Mouse (Mus musculus) adrenal gland, adult 18-20 months (tissue): ENCODE measurements at regions not wholly inside any gene's neighbourhood (a gene's known extent, or its start where the extent isn't known, plus 50 kb on each side); places are given as distances from the start of the nearest gene placed in this dataset.

Source experiments
- DNase-seq, 2 experiments: peaks; one replicate each; pipeline ENCODE4 v3.0.0; 2021 to 2022; ENCODE audit warnings: low spot score in 2 of 2

DNA sequence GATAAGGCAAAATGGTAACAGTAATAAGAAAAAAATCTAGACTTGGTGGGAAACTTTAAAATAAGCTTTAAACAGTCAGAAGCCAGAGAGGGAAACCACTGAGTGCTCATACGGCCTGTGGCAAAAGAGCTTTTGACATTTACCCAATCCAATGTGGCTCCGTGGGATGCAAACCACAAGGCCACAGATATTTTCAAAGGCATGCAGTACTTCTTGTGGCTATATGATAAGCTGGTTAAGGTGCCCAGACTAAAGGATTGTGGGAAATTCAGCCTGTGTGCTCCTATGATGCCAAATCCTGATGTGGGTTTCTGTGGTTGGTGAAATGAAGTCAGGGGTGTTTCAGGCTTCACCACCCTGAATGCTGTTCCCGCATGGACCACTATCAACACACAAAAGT is 355.8 kb downstream of the Sorl1 start:
- no peak for DNase-seq

GRCm38 (mm10) chr9:41766533-41766920 is 357.6 kb downstream of the Sorl1 start:
- DNase-seq, result peak; percentile 3 to 24

DNA sequence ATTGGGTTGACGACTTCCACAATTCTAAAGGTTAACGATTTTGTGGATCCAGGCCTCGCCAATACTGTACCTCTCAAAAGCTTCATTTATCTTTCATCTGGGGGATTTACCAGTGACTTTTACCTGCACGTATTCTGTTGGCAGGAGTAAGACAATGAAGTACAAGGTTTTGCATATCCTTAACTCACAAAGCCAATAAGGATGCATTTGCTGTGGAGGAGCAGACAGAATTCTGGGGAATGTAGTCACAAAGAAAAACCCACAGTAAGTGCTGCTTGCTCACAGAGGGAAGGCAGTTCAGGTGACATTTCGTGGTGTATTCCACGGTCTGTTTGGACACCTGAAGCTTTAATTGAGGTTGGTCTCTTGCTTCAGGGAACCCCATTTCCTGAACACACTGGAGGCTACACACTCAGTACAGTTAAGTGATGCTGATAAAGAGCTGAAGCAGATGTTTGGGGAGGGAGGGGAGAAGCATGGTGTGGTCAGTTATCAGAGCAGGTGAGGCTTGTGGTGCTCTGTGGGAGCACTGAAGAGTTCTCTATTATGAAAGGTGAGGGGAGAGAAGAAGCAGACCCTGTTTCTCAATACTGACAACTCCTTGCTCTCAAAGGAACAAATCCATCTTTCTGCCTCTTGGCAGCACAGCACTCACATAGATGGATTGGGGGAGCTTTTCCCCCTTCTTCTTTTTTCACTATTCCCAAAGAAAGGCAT is 358.1 kb downstream of the Sorl1 start:
- DNase-seq, result no peak

DNA sequence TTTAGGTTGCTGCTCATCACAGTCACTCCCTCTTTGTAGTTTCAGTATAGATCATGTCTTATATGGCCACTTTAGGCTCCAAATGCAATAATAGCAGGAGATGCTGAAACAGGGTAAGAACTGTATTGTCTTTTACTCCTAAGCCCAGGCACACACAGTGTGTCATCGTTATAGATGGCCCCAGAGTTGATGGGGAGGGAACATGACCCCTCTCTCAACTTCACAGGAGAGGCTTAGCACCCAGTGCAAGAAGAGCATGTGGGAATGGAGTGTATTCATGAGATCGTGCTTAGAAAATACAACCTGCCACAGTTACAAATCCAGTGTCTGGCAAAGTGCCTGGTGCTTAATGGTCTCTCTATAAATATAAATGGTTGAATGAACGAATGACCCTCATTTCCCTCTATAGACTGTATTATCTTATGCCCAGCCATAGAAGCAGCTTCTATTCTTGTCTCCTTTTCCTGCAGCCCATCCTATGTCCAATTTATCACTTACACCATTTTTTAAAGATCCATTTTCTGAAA is 363.0 kb downstream of the Sorl1 start:
- DNase-seq, result no peak

GRCm38 (mm10) chr9:41754434-41755002 is 369.6 kb downstream of the Sorl1 start:
- no peak for DNase-seq

DNA sequence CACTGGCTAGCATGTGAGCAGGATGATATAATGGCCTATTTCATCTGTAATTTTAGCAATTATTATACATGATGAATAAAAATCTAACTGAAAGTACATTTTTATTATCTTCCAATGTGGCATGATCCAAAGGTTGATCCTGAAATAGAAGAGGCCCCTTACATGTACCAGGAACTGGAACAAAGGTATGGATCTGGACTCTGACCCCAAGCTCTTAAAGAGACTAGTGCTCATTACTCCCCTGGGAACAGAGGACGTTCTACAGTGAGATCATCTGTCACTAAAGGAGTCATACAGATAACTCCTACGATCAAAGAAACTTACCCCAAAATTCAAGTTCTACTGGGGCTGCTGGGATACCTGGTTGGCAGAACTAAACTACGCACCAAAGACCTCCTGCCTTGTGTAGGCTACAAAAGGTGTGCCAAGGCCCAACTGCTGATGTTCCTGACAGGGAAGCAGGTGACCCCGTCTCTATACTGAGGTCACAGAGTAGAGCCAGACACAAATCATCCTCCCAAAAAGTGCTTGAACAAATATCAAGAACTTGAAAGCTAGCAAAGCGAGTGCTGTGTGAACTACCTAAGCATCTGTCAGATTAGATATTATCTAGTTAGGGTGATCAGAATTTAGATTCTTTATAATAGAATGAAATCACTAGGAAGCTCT is 378.0 kb downstream of the Sorl1 start:
- no peak for DNase-seq

GRCm38 (mm10) chr9:41741500-41741899 is 382.6 kb downstream of the Sorl1 start:
- DNase-seq, result peak in 1 of 2 experiments; percentile 11

- no peak for DNase-seq
Measured at GRCm38 (mm10) chr9:41740536-41740935, 383.6 kb downstream of the Sorl1 start.

- no peak for DNase-seq
Measured at GRCm38 (mm10) chr9:41737671-41738070, 386.4 kb downstream of the Sorl1 start.

GRCm38 (mm10) chr9:41736881-41737280 is 387.2 kb downstream of the Sorl1 start:
- no peak for DNase-seq

- DNase-seq, result no peak
Measured at GRCm38 (mm10) chr9:41736234-41736859, 387.8 kb downstream of the Sorl1 start.

- DNase-seq, result peak; percentile 23 to 27
Measured at GRCm38 (mm10) chr9:41735448-41736233, 388.5 kb downstream of the Sorl1 start.

- no peak for DNase-seq
Measured at GRCm38 (mm10) chr9:41734925-41735447, 389.1 kb downstream of the Sorl1 start.

DNA sequence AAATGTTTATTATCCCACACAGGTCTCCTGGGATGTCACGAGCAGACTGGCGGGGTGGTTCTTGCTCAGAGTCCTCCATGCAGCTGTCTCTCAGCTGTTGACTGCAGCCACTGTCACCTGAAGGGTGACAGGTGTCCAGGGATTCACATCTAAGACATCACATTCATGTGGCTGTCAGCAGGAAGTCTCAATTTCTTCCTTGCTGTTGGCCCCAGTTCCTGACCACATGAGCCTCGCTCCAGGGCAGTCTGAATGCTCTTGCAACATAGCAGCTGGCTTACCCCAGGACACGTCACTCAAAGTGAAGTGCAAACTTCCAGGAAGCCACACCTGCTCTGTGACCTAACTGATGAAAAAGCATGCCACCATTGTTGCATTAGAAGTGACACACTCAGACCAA is 402.5 kb downstream of the Sorl1 start:
- no peak for DNase-seq

DNA sequence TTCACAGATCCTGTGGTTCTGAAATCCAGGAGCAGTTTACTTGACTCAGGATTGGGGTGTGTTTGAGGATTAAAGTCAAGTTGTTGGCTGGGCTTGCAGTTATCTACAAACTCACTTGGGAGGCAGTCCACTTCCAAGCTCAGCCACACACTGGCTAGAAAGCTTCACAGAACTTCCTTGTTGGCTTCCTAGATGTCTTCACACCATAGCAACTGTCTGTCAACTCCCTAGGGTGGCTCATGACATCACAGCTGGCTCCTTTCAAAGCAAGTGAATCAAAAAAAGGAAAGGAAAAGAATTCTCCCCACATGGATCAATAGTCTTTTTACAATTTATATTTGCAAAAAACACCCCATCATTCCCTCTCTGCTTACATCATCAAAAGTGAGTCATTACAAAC is 408.9 kb downstream of the Sorl1 start:
- no peak for DNase-seq

- no peak for DNase-seq
Measured at GRCm38 (mm10) chr9:41705972-41706371, 418.1 kb downstream of the Sorl1 start.

- DNase-seq, result no peak
Measured at GRCm38 (mm10) chr9:41705461-41705903, 418.6 kb downstream of the Sorl1 start.

- DNase-seq, result no peak
Measured at GRCm38 (mm10) chr9:41703091-41703490, 421.0 kb downstream of the Sorl1 start.

- no peak for DNase-seq
Measured at GRCm38 (mm10) chr9:41700683-41701082, 423.4 kb downstream of the Sorl1 start.

DNA sequence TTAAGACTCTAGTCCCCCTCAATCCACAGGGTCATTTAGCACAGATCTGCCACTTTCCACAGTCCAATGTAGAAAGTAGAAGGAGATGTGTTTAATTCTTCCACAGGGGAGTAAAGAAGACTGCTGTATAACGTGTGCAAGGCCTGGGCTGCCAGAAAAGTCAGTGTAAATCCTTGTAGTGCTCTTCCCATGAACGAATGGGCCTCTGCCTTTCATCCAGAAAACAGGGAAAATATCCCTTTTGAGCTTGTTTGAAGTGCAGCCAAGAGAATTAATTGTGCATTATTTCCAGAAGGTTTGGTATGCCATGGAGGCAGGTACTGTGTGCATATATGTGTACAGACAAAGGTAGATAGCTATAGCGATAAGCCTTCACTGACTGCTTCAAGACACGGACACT is 425.1 kb downstream of the Sorl1 start:
- DNase-seq, result no peak
